Mouse (Mus musculus) MEL (cell line): ENCODE measurements at regions not wholly inside any gene's neighbourhood (a gene's known extent, or its start where the extent isn't known, plus 50 kb on each side); places are given as distances from the start of the nearest gene placed in this dataset.

Source experiments
- CHD2 ChIP-seq: IDR thresholded peaks from 2 replicates; pipeline ENCODE4 v1.6.1; 2011; ENCODE audit warnings: low read length, improper control_type of control experiment
- CTCF ChIP-seq, 3 experiments: IDR thresholded peaks in 2 of 3; conservative IDR thresholded peaks in 1 of 3; 2 replicates each; pipeline ENCODE4 v1.5.1; 2011 to 2012; ENCODE audit warnings: low read length in 3 of 3, low read depth in 2 of 3, mild to moderate bottlenecking in 2 of 3, improper control_type of control experiment in 1 of 3, inconsistent platforms in 1 of 3, mixed read lengths in 1 of 3, moderate library complexity in 1 of 3; ENCODE audit not compliant: control insufficient read depth in 1 of 3, insufficient read depth in 1 of 3, poor library complexity in 1 of 3, severe bottlenecking in 1 of 3
- POLR2A ChIP-seq, 2 experiments: IDR thresholded peaks; 2 replicates each; pipeline ENCODE4 v1.6.1; 2011 to 2012; ENCODE audit warnings: low read length in 2 of 2, mild to moderate bottlenecking in 2 of 2, control low read depth in 1 of 2, improper control_type of control experiment in 1 of 2, low read depth in 1 of 2, moderate library complexity in 1 of 2; ENCODE audit not compliant: control insufficient read depth in 1 of 2, insufficient read depth in 1 of 2, poor library complexity in 1 of 2
- POLR2AphosphoS2 ChIP-seq: IDR thresholded peaks from 2 replicates; pipeline ENCODE4 v1.6.1; 2011; ENCODE audit warnings: low read length, improper control_type of control experiment
- TBP ChIP-seq: IDR thresholded peaks from 2 replicates; pipeline ENCODE4 v1.8.0; 2011; ENCODE audit warnings: low read depth, low read length, improper control_type of control experiment
- ZC3H11A ChIP-seq: IDR thresholded peaks from 2 replicates; pipeline ENCODE4 v1.6.1; 2012; ENCODE audit warnings: low read depth, mild to moderate bottlenecking, inconsistent platforms, low read length, improper control_type of control experiment
- ZMIZ1 ChIP-seq: IDR thresholded peaks from 2 replicates; pipeline ENCODE4 v1.6.1; 2012; ENCODE audit warnings: low read depth, mild to moderate bottlenecking, inconsistent platforms, low read length, improper control_type of control experiment, moderate library complexity
- ZNF384 ChIP-seq: IDR thresholded peaks from 2 replicates; pipeline ENCODE4 v1.6.1; 2012; ENCODE audit warnings: low read depth, mild to moderate bottlenecking, inconsistent platforms, low read length, improper control_type of control experiment

DNA sequence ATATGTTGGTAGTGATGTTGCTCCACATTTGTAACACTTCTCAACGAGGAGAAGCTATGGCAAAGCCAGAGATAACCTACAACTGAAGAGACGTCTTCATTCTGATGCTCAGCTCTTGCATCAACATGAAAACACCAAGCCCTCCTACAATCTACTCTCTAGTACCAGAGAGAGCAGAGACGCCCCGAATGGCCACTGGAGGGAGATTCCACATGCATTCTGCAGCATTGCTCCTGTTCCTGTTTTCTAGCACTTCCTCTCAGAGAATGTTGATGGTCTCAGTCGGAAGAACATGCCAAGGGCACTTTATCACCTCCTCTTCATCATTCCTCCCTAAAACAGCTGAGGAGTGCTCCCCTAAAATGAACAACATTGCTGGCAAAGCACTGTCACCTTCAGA, 692.4 kb downstream of the Ntrk3 start:
- TF ChIP-seq ZC3H11A (no peak), CTCF (IDR thresholded peaks at IDR 0.05 in 2 of 3, conservative IDR thresholded peaks at IDR 0.05 in 1 of 3; ENCODE audit: control insufficient read depth in 1 of 3, insufficient read depth in 1 of 3, low read depth in 2 of 3, low read length in 3 of 3, poor library complexity in 1 of 3, severe bottlenecking in 1 of 3) (no peak), CHD2 (no peak), TBP (no peak), POLR2AphosphoS2 (no peak), POLR2A (IDR thresholded peaks at IDR 0.05; ENCODE audit: control insufficient read depth in 1 of 2, insufficient read depth in 1 of 2, low read depth in 1 of 2, low read length in 2 of 2, poor library complexity in 1 of 2) (no peak), ZNF384 (no peak), ZMIZ1 (no peak)
